Mouse (Mus musculus): Measurements from ENCODE around the gene Vmn1r82.

Gene Vmn1r82

GRCm38 (mm10) chr7:12300130-12300529, at the start of gene Vmn1r82:
Vmn1r82 (plus strand) TSS chr7:12300430.
- DNase-seq (ENCODE audit: inconsistent age in 2 of 2, low spot score in 1 of 2) = no peak

GRCm38 (mm10) chr7:12268169-12268568, 32.1 kb upstream of the Vmn1r82 start, which contains the start of gene Vmn1r81:
Vmn1r81 (minus strand) TSS chr7:12268269.
- no peak for DNase-seq (ENCODE audit: inconsistent age in 2 of 2, low spot score in 1 of 2)

DNA sequence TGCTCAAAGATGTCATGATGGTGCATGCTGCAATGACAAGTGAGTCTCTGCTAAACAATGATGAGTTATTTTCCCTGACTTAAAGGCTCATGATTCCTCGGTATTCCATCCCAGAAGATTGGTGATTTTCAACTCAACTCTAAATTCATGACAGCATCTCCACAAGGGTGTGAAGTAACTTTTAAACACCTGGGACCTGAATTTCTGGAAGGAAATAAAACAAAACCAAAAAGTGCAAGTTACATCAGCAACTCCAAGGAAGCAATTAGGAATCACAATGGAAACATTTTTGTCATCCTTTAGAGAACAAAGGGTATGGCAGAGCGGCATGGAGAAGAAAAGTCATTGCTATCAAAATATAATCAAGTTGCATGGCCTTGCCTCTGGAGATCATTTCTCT, 29.2 kb downstream of the Vmn1r82 start, which contains the start of gene Vmn1r83:
Gene Vmn1r83 (minus strand): TSS at position 101 of the 400 bp plus-strand sequence.
- no peak for DNase-seq (ENCODE audit: inconsistent age in 2 of 2, low spot score in 1 of 2)

All from adrenal gland, adult (tissue).